Mouse (Mus musculus): Measurements from ENCODE around the gene Aym1. TPM values are rescaled to one million over a fixed set of nuclear protein-coding genes. Genes with fewer than 3 reads are reported as not detected.
"Not testable (repeated sequence)": the region's sequence is repeated elsewhere in the genome, so short reads cannot be mapped to it uniquely, and the experiment has no call there.

Gene Aym1
- total and polyA plus RNA-seq, 2 experiments from 2014 or later, result not detected

GRCm38 (mm10) chr5:113336281-113336680, 20.8 kb upstream of the Aym1 start:
- H3K36me3 ChIP-seq (ENCODE audit: insufficient read depth, low read length), result no peaks in the 10 kb centered on the region
- no peak for TF ChIP-seq CTCF (IDR thresholded peaks at IDR 0.05)
- H3K27me3 ChIP-seq (ENCODE audit: insufficient read depth, low read length), result peaks cover 24% of the 10 kb centered on the region
- H3K9ac ChIP-seq (replicated peaks; ENCODE audit: low read length, poor library complexity, severe bottlenecking), result no peak overlapping the region
- no peak overlapping the region for H3K27ac ChIP-seq (ENCODE audit: low read depth, low read length)
- WGBS, result 30% methylated on average over 9 of the region's 9 CpGs
- H3K4me3 ChIP-seq (ENCODE audit: low read depth, low read length), result no peak overlapping the region
- no peak overlapping the region for H3K4me2 ChIP-seq (ENCODE audit: low read depth, low read length, poor library complexity, severe bottlenecking)
- DNase-seq (ENCODE audit: low spot score) (no peak), ATAC-seq (ENCODE audit: low FRiP score) (no peak)
- 0 out of 2 replicates have a peak, but pooled peaks cover 10% of the 10 kb centered on the region for H3K4me1 ChIP-seq (ENCODE audit: insufficient read depth, low read length)
- no peaks in the 10 kb centered on the region for H3K9me3 ChIP-seq (ENCODE audit: low read length)

GRCm38 (mm10) chr5:113344635-113345386, 12.3 kb upstream of the Aym1 start:
- ATAC-seq (ENCODE audit: low FRiP score) (no peak), DNase-seq (ENCODE audit: low spot score) (no peak)
- no peak for TF ChIP-seq CTCF (IDR thresholded peaks at IDR 0.05)
- H3K9me3 ChIP-seq (ENCODE audit: low read length), result no peaks in the 10 kb centered on the region
- peaks cover 35% of the 10 kb centered on the region for H3K27me3 ChIP-seq (ENCODE audit: insufficient read depth, low read length)
- no peak overlapping the region for H3K4me2 ChIP-seq (ENCODE audit: low read depth, low read length, poor library complexity, severe bottlenecking)
- H3K4me1 ChIP-seq (ENCODE audit: insufficient read depth, low read length), result 0 out of 2 replicates have a peak, but pooled peaks cover 2% of the 10 kb centered on the region
- H3K36me3 ChIP-seq (ENCODE audit: insufficient read depth, low read length), result no peaks in the 10 kb centered on the region
- no peak overlapping the region for H3K9ac ChIP-seq (replicated peaks; ENCODE audit: low read length, poor library complexity, severe bottlenecking)
- H3K27ac ChIP-seq (ENCODE audit: low read depth, low read length), result no peak overlapping the region
- 33% methylated on average over 16 of the region's 16 CpGs for WGBS
- H3K4me3 ChIP-seq (ENCODE audit: low read depth, low read length), result no peak overlapping the region

GRCm38 (mm10) chr5:113345781-113346180, 11.3 kb upstream of the Aym1 start:
- H3K27me3 ChIP-seq (ENCODE audit: insufficient read depth, low read length), result peaks cover 35% of the 10 kb centered on the region
- DNase-seq (ENCODE audit: low spot score), result no peak
- 11% methylated on average over 11 of the region's 11 CpGs for WGBS
- no peaks in the 10 kb centered on the region for H3K36me3 ChIP-seq (ENCODE audit: insufficient read depth, low read length)
- H3K4me1 ChIP-seq (ENCODE audit: insufficient read depth, low read length), result 0 out of 2 replicates have a peak, but pooled peaks cover 2% of the 10 kb centered on the region
- no peak overlapping the region for H3K27ac ChIP-seq (ENCODE audit: low read depth, low read length)
- no peak overlapping the region for H3K9ac ChIP-seq (replicated peaks; ENCODE audit: low read length, poor library complexity, severe bottlenecking)
- no peak overlapping the region for H3K4me2 ChIP-seq (ENCODE audit: low read depth, low read length, poor library complexity, severe bottlenecking)
- no peak for TF ChIP-seq CTCF (IDR thresholded peaks at IDR 0.05)
- no peak for ATAC-seq (ENCODE audit: low FRiP score)
- H3K9me3 ChIP-seq (ENCODE audit: low read length), result no peaks in the 10 kb centered on the region
- H3K4me3 ChIP-seq (ENCODE audit: low read depth, low read length), result no peak overlapping the region

GRCm38 (mm10) chr5:113346651-113347050, 10.4 kb upstream of the Aym1 start:
- H3K4me2 ChIP-seq (ENCODE audit: low read depth, low read length, poor library complexity, severe bottlenecking); H3K9me3 ChIP-seq (ENCODE audit: low read length); DNase-seq (ENCODE audit: low spot score); H3K4me3 ChIP-seq (ENCODE audit: low read depth, low read length); H3K36me3 ChIP-seq (ENCODE audit: insufficient read depth, low read length); H3K4me1 ChIP-seq (ENCODE audit: insufficient read depth, low read length); ATAC-seq (ENCODE audit: low FRiP score); H3K9ac ChIP-seq (replicated peaks; ENCODE audit: low read length, poor library complexity, severe bottlenecking); H3K27ac ChIP-seq (ENCODE audit: low read depth, low read length): not testable (repeated sequence)
- 48% methylated on average over 6 of the region's 6 CpGs for WGBS
- peaks cover 35% of the 10 kb centered on the region for H3K27me3 ChIP-seq (ENCODE audit: insufficient read depth, low read length)

- Histone ChIP-seq H3K9ac (replicated peaks; ENCODE audit: low read length, poor library complexity, severe bottlenecking) (no peak overlapping the region), H3K36me3 (ENCODE audit: insufficient read depth, low read length) (no peaks in the 10 kb centered on the region), H3K27ac (ENCODE audit: low read depth, low read length) (no peak overlapping the region), H3K4me2 (ENCODE audit: low read depth, low read length, poor library complexity, severe bottlenecking) (no peak overlapping the region), H3K4me1 (ENCODE audit: insufficient read depth, low read length) (0 out of 2 replicates have a peak, but pooled peaks cover 2% of the 10 kb centered on the region), H3K27me3 (ENCODE audit: insufficient read depth, low read length) (peaks cover 35% of the 10 kb centered on the region), H3K4me3 (ENCODE audit: low read depth, low read length) (no peak overlapping the region), H3K9me3 (ENCODE audit: low read length) (no peaks in the 10 kb centered on the region)
- DNase-seq (ENCODE audit: low spot score) (no peak), ATAC-seq (ENCODE audit: low FRiP score) (no peak)
- no peak for TF ChIP-seq CTCF (IDR thresholded peaks at IDR 0.05)
- 38% methylated on average over 12 of the region's 12 CpGs for WGBS
Observed at GRCm38 (mm10) chr5:113347593-113347992, 9.5 kb upstream of the Aym1 start.

- no peak overlapping the region for H3K4me2 ChIP-seq (ENCODE audit: low read depth, low read length, poor library complexity, severe bottlenecking)
- peaks cover 36% of the 10 kb centered on the region for H3K27me3 ChIP-seq (ENCODE audit: insufficient read depth, low read length)
- no peak overlapping the region for H3K9ac ChIP-seq (replicated peaks; ENCODE audit: low read length, poor library complexity, severe bottlenecking)
- TF ChIP-seq CTCF (IDR thresholded peaks at IDR 0.05), result peak; percentile 59
- H3K4me1 ChIP-seq (ENCODE audit: insufficient read depth, low read length), result 0 out of 2 replicates have a peak, but pooled peaks cover 2% of the 10 kb centered on the region
- H3K36me3 ChIP-seq (ENCODE audit: insufficient read depth, low read length), result no peaks in the 10 kb centered on the region
- no peak overlapping the region for H3K4me3 ChIP-seq (ENCODE audit: low read depth, low read length)
- DNase-seq (ENCODE audit: low spot score) (peak; percentile 51), ATAC-seq (ENCODE audit: low FRiP score) (no peak)
- no peaks in the 10 kb centered on the region for H3K9me3 ChIP-seq (ENCODE audit: low read length)
- no peak overlapping the region for H3K27ac ChIP-seq (ENCODE audit: low read depth, low read length)
- 12% methylated on average over 13 of the region's 13 CpGs for WGBS
Observed at GRCm38 (mm10) chr5:113348597-113348996, 8.5 kb upstream of the Aym1 start.
